Mouse (Mus musculus): ENCODE measurements around the gene Prkch. TPM values are rescaled to one million over a fixed set of nuclear protein-coding genes. Genes with fewer than 3 reads are reported as not detected.
"Not testable (repeated sequence)": the region's sequence is repeated elsewhere in the genome, so short reads cannot be mapped to it uniquely, and the experiment has no call there.

Prkch gene
- polyA plus RNA-seq, 1 experiment from 2014 or later = 1.9 TPM

- no peak overlapping the region for H3K4me3 ChIP-seq (replicated peaks)
- H3K27me3 ChIP-seq = peaks cover 66% of the 10 kb centered on the region
- H3K4me1 ChIP-seq (replicated peaks) = peaks cover 5% of the 10 kb centered on the region; the same call in 1 of the 2 replicates
- H3K36me3 ChIP-seq (replicated peaks) = no peaks in the 10 kb centered on the region
- ATAC-seq (ENCODE audit: insufficient read depth) = no peak
- WGBS (ENCODE audit: insufficient replicate concordance) = 41% methylated on average over 8 of the region's 8 CpGs
- no peak overlapping the region for H3K27ac ChIP-seq (replicated peaks)
- H3K9ac ChIP-seq = no peak overlapping the region
- no peaks in the 10 kb centered on the region for H3K9me3 ChIP-seq (replicated peaks)
- H3K4me2 ChIP-seq = no peak overlapping the region
Observed at GRCm38 (mm10) chr12:73548259-73548658, 36.3 kb upstream of the Prkch start.

- Histone ChIP-seq H3K4me1 (replicated peaks) (no peaks in the 10 kb centered on the region), H3K27me3 (peaks cover 12% of the 10 kb centered on the region), H3K9ac (no peak overlapping the region), H3K27ac (replicated peaks) (no peak overlapping the region), H3K4me3 (replicated peaks) (no peak overlapping the region), H3K9me3 (replicated peaks) (no peaks in the 10 kb centered on the region), H3K4me2 (no peak overlapping the region), H3K36me3 (replicated peaks) (no peaks in the 10 kb centered on the region)
- ATAC-seq (ENCODE audit: insufficient read depth) = 0 out of 2 replicates have a peak, but pooled peaks have one; percentile 18
- WGBS (ENCODE audit: insufficient replicate concordance) = 3% methylated on average over 5 of the region's 5 CpGs
Observed at GRCm38 (mm10) chr12:73554155-73554554, 30.4 kb upstream of the Prkch start.

GRCm38 (mm10) chr12:73558525-73559195 is 25.9 kb upstream of the Prkch start:
- H3K4me2 ChIP-seq = no peak overlapping the region
- H3K27me3 ChIP-seq = no peaks in the 10 kb centered on the region
- no peaks in the 10 kb centered on the region for H3K4me1 ChIP-seq (replicated peaks)
- H3K36me3 ChIP-seq (replicated peaks) = no peaks in the 10 kb centered on the region
- ATAC-seq (ENCODE audit: insufficient read depth) = no peak
- H3K27ac ChIP-seq (replicated peaks) = no peak overlapping the region
- H3K9me3 ChIP-seq (replicated peaks) = no peaks in the 10 kb centered on the region
- H3K9ac ChIP-seq = no peak overlapping the region
- WGBS (ENCODE audit: insufficient replicate concordance) = 81% methylated on average over 20 of the region's 20 CpGs
- no peak overlapping the region for H3K4me3 ChIP-seq (replicated peaks)

GRCm38 (mm10) chr12:73560091-73560490 is 24.5 kb upstream of the Prkch start:
- H3K36me3 ChIP-seq (replicated peaks) = no peaks in the 10 kb centered on the region
- WGBS (ENCODE audit: insufficient replicate concordance) = 39% methylated on average over 7 of the region's 7 CpGs
- 0 out of 2 replicates have a peak, but pooled peaks cover 2% of the 10 kb centered on the region for H3K4me1 ChIP-seq (replicated peaks)
- no peak overlapping the region for H3K9ac ChIP-seq
- H3K27ac ChIP-seq (replicated peaks) = no peak overlapping the region
- no peaks in the 10 kb centered on the region for H3K27me3 ChIP-seq
- no peak overlapping the region for H3K4me2 ChIP-seq
- no peak for ATAC-seq (ENCODE audit: insufficient read depth)
- no peaks in the 10 kb centered on the region for H3K9me3 ChIP-seq (replicated peaks)
- H3K4me3 ChIP-seq (replicated peaks) = no peak overlapping the region

GRCm38 (mm10) chr12:73563122-73563521 is 21.5 kb upstream of the Prkch start:
- H3K4me2 ChIP-seq; ATAC-seq (ENCODE audit: insufficient read depth); H3K27ac ChIP-seq (replicated peaks); H3K27me3 ChIP-seq; H3K4me3 ChIP-seq (replicated peaks); H3K36me3 ChIP-seq (replicated peaks); H3K9ac ChIP-seq; H3K9me3 ChIP-seq (replicated peaks); H3K4me1 ChIP-seq (replicated peaks): not testable (repeated sequence)
- WGBS (ENCODE audit: insufficient replicate concordance) = 65% methylated on average over 6 of the region's 6 CpGs

- 0 out of 2 replicates have a peak, but pooled peaks cover 3% of the 10 kb centered on the region for H3K27me3 ChIP-seq
- no peak overlapping the region for H3K4me3 ChIP-seq (replicated peaks)
- H3K4me1 ChIP-seq (replicated peaks) = 0 out of 2 replicates have a peak, but pooled peaks cover 4% of the 10 kb centered on the region
- no peak overlapping the region for H3K9ac ChIP-seq
- no peak overlapping the region for H3K4me2 ChIP-seq
- 20% methylated on average over 10 of the region's 10 CpGs for WGBS (ENCODE audit: insufficient replicate concordance)
- no peaks in the 10 kb centered on the region for H3K9me3 ChIP-seq (replicated peaks)
- H3K36me3 ChIP-seq (replicated peaks) = no peaks in the 10 kb centered on the region
- no peak for ATAC-seq (ENCODE audit: insufficient read depth)
- H3K27ac ChIP-seq (replicated peaks) = no peak overlapping the region
Observed at GRCm38 (mm10) chr12:73564176-73564575, 20.4 kb upstream of the Prkch start.

GRCm38 (mm10) chr12:73564795-73565619 is 19.6 kb upstream of the Prkch start:
- 16% methylated on average over 21 of the region's 21 CpGs for WGBS (ENCODE audit: insufficient replicate concordance)
- H3K9ac ChIP-seq = no peak overlapping the region

GRCm38 (mm10) chr12:73565620-73565969 is 19.0 kb upstream of the Prkch start:
- Histone ChIP-seq H3K27ac (replicated peaks) (no peak overlapping the region), H3K27me3 (0 out of 2 replicates have a peak, but pooled peaks cover 3% of the 10 kb centered on the region), H3K36me3 (replicated peaks) (no peaks in the 10 kb centered on the region), H3K9me3 (replicated peaks) (no peaks in the 10 kb centered on the region), H3K9ac (no peak overlapping the region), H3K4me2 (peak overlapping the region; percentile 56; the same call in 1 of the 2 replicates), H3K4me1 (replicated peaks) (0 out of 2 replicates have a peak, but pooled peaks cover 4% of the 10 kb centered on the region), H3K4me3 (replicated peaks) (no peak overlapping the region)
- no peak for ATAC-seq (ENCODE audit: insufficient read depth)
- WGBS (ENCODE audit: insufficient replicate concordance) = 70% methylated on average over 11 of the region's 11 CpGs

More at GRCm38 (mm10) chr12:73564795-73565619, 19.6 kb upstream of the Prkch start:
- H3K4me3 ChIP-seq (replicated peaks) = peak overlapping the region; percentile 25; the same call in 1 of the 2 replicates
- peak overlapping the region; percentile 56 for H3K4me2 ChIP-seq
- 0 out of 2 replicates have a peak, but pooled peaks cover 3% of the 10 kb centered on the region for H3K27me3 ChIP-seq
- no peaks in the 10 kb centered on the region for H3K36me3 ChIP-seq (replicated peaks)
- H3K9me3 ChIP-seq (replicated peaks) = no peaks in the 10 kb centered on the region
- H3K4me1 ChIP-seq (replicated peaks) = 0 out of 2 replicates have a peak, but pooled peaks cover 4% of the 10 kb centered on the region
- ATAC-seq (ENCODE audit: insufficient read depth) = no peak
- no peak overlapping the region for H3K27ac ChIP-seq (replicated peaks)

- ATAC-seq (ENCODE audit: insufficient read depth) = no peak
- Histone ChIP-seq H3K9me3 (replicated peaks) (no peaks in the 10 kb centered on the region), H3K27ac (replicated peaks) (no peak overlapping the region), H3K4me1 (replicated peaks) (no peaks in the 10 kb centered on the region), H3K36me3 (replicated peaks) (no peaks in the 10 kb centered on the region), H3K27me3 (no peaks in the 10 kb centered on the region), H3K4me3 (replicated peaks) (no peak overlapping the region), H3K9ac (no peak overlapping the region), H3K4me2 (no peak overlapping the region; the same call in 1 of the 2 replicates)
- 11% methylated on average over 15 of the region's 15 CpGs for WGBS (ENCODE audit: insufficient replicate concordance)
Observed at GRCm38 (mm10) chr12:73574632-73575031, 10.0 kb upstream of the Prkch start.

GRCm38 (mm10) chr12:73578141-73578540 is 6.5 kb upstream of the Prkch start:
- H3K4me1 ChIP-seq (replicated peaks) = no peaks in the 10 kb centered on the region
- H3K9me3 ChIP-seq (replicated peaks) = no peaks in the 10 kb centered on the region
- H3K27me3 ChIP-seq = peaks cover 9% of the 10 kb centered on the region
- no peak overlapping the region for H3K4me3 ChIP-seq (replicated peaks)
- no peak overlapping the region for H3K9ac ChIP-seq
- 47% methylated on average over 6 of the region's 6 CpGs for WGBS (ENCODE audit: insufficient replicate concordance)
- no peak overlapping the region for H3K27ac ChIP-seq (replicated peaks)
- H3K36me3 ChIP-seq (replicated peaks) = no peaks in the 10 kb centered on the region
- no peak for ATAC-seq (ENCODE audit: insufficient read depth)
- no peak overlapping the region for H3K4me2 ChIP-seq

GRCm38 (mm10) chr12:73580811-73581210 is 3.8 kb upstream of the Prkch start:
- H3K27ac ChIP-seq (replicated peaks) = no peak overlapping the region
- H3K9me3 ChIP-seq (replicated peaks) = no peaks in the 10 kb centered on the region
- 62% methylated on average over 7 of the region's 7 CpGs for WGBS (ENCODE audit: insufficient replicate concordance)
- H3K4me1 ChIP-seq (replicated peaks) = no peaks in the 10 kb centered on the region; the same call in 1 of the 2 replicates
- no peak for ATAC-seq (ENCODE audit: insufficient read depth)
- peaks cover 36% of the 10 kb centered on the region for H3K27me3 ChIP-seq
- no peaks in the 10 kb centered on the region for H3K36me3 ChIP-seq (replicated peaks)
- no peak overlapping the region for H3K4me3 ChIP-seq (replicated peaks)
- no peak overlapping the region for H3K4me2 ChIP-seq
- no peak overlapping the region for H3K9ac ChIP-seq

All from liver, embryonic 15.5 days (tissue).